Mouse (Mus musculus) megakaryocyte, embryonic 14.5 days (primary cell): Measurements from ENCODE around the gene Eif4h. TPM values are rescaled to one million over a fixed set of nuclear protein-coding genes. Genes with fewer than 3 reads are reported as not detected.

Experiments
- H3K27me3 ChIP-seq: replicated peaks from 2 replicates; pipeline ENCODE3; 2012; ENCODE audit warnings: inconsistent platforms
- H3K36me3 ChIP-seq: replicated peaks from 2 replicates; pipeline ENCODE3; 2012; ENCODE audit warnings: low read length, inconsistent platforms, mixed read lengths
- H3K4me1 ChIP-seq: 2 replicates; pipeline ENCODE4 v1.6.1; 2012; ENCODE audit warnings: inconsistent platforms
- H3K4me3 ChIP-seq: replicated peaks from 2 replicates; pipeline ENCODE3; 2012; ENCODE audit warnings: moderate library complexity, mild to moderate bottlenecking, inconsistent platforms
- H3K9me3 ChIP-seq: 2 replicates; pipeline ENCODE4 v1.6.1; 2012; ENCODE audit warnings: inconsistent platforms
- FLI1 ChIP-seq: IDR thresholded peaks from 2 replicates; pipeline ENCODE4 v1.6.1; 2012; ENCODE audit warnings: low read length, inconsistent platforms, mixed read lengths
- GATA1 ChIP-seq: IDR thresholded peaks from 3 replicates; pipeline ENCODE4 v1.6.1; 2012; ENCODE audit warnings: mixed read lengths, low read length, inconsistent platforms, borderline replicate concordance
- polyA plus RNA-seq: library from polyadenylated mRNA; stranded (reverse); fragments of >175 nt; gene quantifications from 2 replicates; pipeline ENCODE4 v1.2.3, GENCODE M21; 2012; ENCODE audit warnings: low replicate concordance; ENCODE audit not compliant: insufficient read depth

Gene Eif4h
- polyA plus RNA-seq, 1 experiment = 156 TPM

GRCm38 (mm10) chr5:134572508-134573214 lies 66.6 kb downstream of the Eif4h start:
- H3K4me1 ChIP-seq = peaks cover 39% of the 10 kb centered on the region
- H3K9me3 ChIP-seq = peaks cover 2% of the 10 kb centered on the region; the same call in 1 of the 2 replicates
- H3K36me3 ChIP-seq = no peaks in the 10 kb centered on the region
- H3K4me3 ChIP-seq = peak overlapping the region; percentile 90
- H3K27me3 ChIP-seq = no peaks in the 10 kb centered on the region
- TF ChIP-seq GATA1 = no peak
- TF ChIP-seq FLI1 = no peak

- H3K36me3 ChIP-seq = no peaks in the 10 kb centered on the region
- no peaks in the 10 kb centered on the region for H3K27me3 ChIP-seq
- H3K9me3 ChIP-seq = peaks cover 2% of the 10 kb centered on the region; the same call in 1 of the 2 replicates
- no peak for TF ChIP-seq GATA1
- no peak for TF ChIP-seq FLI1
- H3K4me1 ChIP-seq = peaks cover 39% of the 10 kb centered on the region
- H3K4me3 ChIP-seq = peak overlapping the region; percentile 90
Observed at GRCm38 (mm10) chr5:134571730-134572507, 67.4 kb downstream of the Eif4h start.

Other genes starting within 250 kb of the Eif4h start
- gene Gtf2ird1, start 182.8 kb downstream of the Eif4h start, polyA plus RNA-seq = 19.9 and 32.1 TPM in 2 replicates
- gene Clip2, start 87.1 kb downstream of the Eif4h start, polyA plus RNA-seq = 32.0 and 86.2 TPM in 2 replicates
- not detected in 2 replicates for gene Syna, start 79.3 kb downstream of the Eif4h start, polyA plus RNA-seq
- gene Rfc2, start 58.1 kb downstream of the Eif4h start, polyA plus RNA-seq = 9.1 and 35.0 TPM in 2 replicates
- gene Lat2, start 24.5 kb downstream of the Eif4h start, polyA plus RNA-seq = 16.9 and 67.9 TPM in 2 replicates
- 54.8 and 104 TPM in 2 replicates for gene Limk1, start 49.1 kb upstream of the Eif4h start, polyA plus RNA-seq
- gene Eln, start 107.8 kb upstream of the Eif4h start, polyA plus RNA-seq = 0.19 TPM in 1 of 2 replicates, not detected in the other